Mouse (Mus musculus) heart, postnatal 0 days (tissue): Measurements from ENCODE around the gene Dnal1.

Experiments used
- CTCF ChIP-seq: IDR thresholded peaks from 2 replicates; pipeline ENCODE4 v1.5.1; 2016; ENCODE audit warnings: antibody characterized with exemption, control low read depth, low read depth
- EP300 ChIP-seq: IDR thresholded peaks from 2 replicates; pipeline ENCODE4 v1.6.1; 2016; ENCODE audit warnings: antibody characterized with exemption, low read depth

DNA sequence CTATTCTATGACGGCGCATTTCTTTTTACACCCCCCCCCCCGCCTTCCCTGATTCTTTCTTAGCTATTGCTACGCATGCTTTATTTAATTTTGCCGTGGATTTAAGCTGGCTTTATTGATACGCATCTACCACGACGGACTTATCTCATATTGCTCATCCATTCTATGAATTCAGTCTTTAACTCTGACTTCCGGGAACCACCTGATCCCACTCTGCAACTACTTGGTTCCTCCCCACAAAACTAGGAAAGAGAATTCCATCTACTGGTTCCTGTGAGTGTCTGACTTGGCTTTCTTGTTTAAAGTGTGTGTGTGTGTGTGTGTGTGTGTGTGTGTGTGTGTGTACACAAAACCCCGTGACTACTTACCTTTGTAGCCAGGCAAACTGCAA, 34.5 kb downstream of the Dnal1 start:
- no peak for TF ChIP-seq CTCF
- no peak for TF ChIP-seq EP300
